Mouse (Mus musculus) embryo, embryonic 11.5 days (tissue): ENCODE results near the gene Gm10799.

Experiments used
- DNase-seq: peaks from one replicate; pipeline ENCODE4 v3.0.0-alpha.2; 2012; ENCODE audit warnings: low read depth, low spot score

Gene Gm10799

GRCm38 (mm10) chr2:104023096-104023495 lies 45.3 kb downstream of the Gm10799 start:
- no peak for DNase-seq
